Mouse (Mus musculus) cerebellum, adult 2 months (tissue): ENCODE results near the gene Ubqln4.

Source experiments
- CTCF ChIP-seq: fragments of 200-500 bp; IDR thresholded peaks from 2 replicates; pipeline ENCODE4 v1.5.1; 2011; ENCODE audit warnings: low read depth, mild to moderate bottlenecking, control low read depth, low read length, moderate library complexity, borderline replicate concordance; ENCODE audit not compliant: insufficient read depth
- POLR2A ChIP-seq: fragments of 200-500 bp; IDR thresholded peaks from 2 replicates; pipeline ENCODE4 v1.6.1; 2011; ENCODE audit warnings: low read length, control low read depth, borderline replicate concordance; ENCODE audit not compliant: insufficient read depth

GRCm38 (mm10) chr3:88525021-88525420 lies 28.5 kb upstream of the Ubqln4 start:
- TF ChIP-seq CTCF (no peak), POLR2A (no peak)
